Mouse (Mus musculus) embryonic facial prominence, embryonic 15.5 days (tissue): Measurements from ENCODE around the gene Rgs12. TPM values are rescaled to one million over a fixed set of nuclear protein-coding genes. Genes with fewer than 3 reads are reported as not detected.

Experiments
- microRNA-seq: library from miRNA; unstranded; fragments of <30 nt; microRNA quantifications from one replicate; pipeline ENCODE4, GENCODE M21; 2016; ENCODE audit warnings: borderline number of aligned reads
- polyA plus RNA-seq: library from polyadenylated mRNA; unstranded; fragments of >200 nt; fragmentation: Nextera tagmentation; extraction: Ambion mirVana; gene quantifications from 2 replicates; pipeline ENCODE4 v1.2.1, GENCODE M21; 2015

Gene Rgs12
- polyA plus RNA-seq, 1 experiment from 2014 or later: 42.3 TPM

Small RNAs within 50 kb of the gene (microRNA-seq; reads per million reads assigned to microRNA genes)
- 3.8 reads per million, percentile 17 among the genes with 10 or more reads in this experiment for gene Mir3097

Other genes starting within 250 kb of the Rgs12 start
- gene Htt, start 187.7 kb upstream of the Rgs12 start, polyA plus RNA-seq: 11.8 and 12.7 TPM in 2 replicates
- gene Msantd1, start 41.4 kb upstream of the Rgs12 start, polyA plus RNA-seq: 0.87 and 3.7 TPM in 2 replicates
- gene Hgfac, start 92.1 kb downstream of the Rgs12 start, polyA plus RNA-seq: 0.29 and 0.71 TPM in 2 replicates
- 9.6 and 11.1 TPM in 2 replicates for gene Dok7, start 107.3 kb downstream of the Rgs12 start, polyA plus RNA-seq
- 127 and 132 TPM in 2 replicates for gene Lrpap1, start 156.3 kb downstream of the Rgs12 start, polyA plus RNA-seq